Comparison of ENCODE assay signal across 10 mouse cellular contexts in genomic region chr6:136875670-136876069, GRCm38 (mm10). TPM values are rescaled to one million over a fixed set of nuclear protein-coding genes. Genes with fewer than 3 reads are reported as not detected.
A peak's percentile ranks its signal among the peaks of the same experiment; 100 is the strongest.
DNase-seq lines count a peak whose midpoint lies in the region; ATAC-seq and TF ChIP-seq lines count a peak whose summit lies in the region.
"Had no signal": no experiment of that assay in that cellular context is flagged by ENCODE, and none has a peak within 500 bp of the region (broad histone marks: within the 10 kb centered on the region; RNA-seq: fewer than 3 reads in every experiment).

TSS of gene Mgp (minus strand) at chr6:136875823.

- no peak for DNase-seq in liver, adult 2 months (ENCODE audit: extremely low read depth, low read depth, low spot score)
- DNase-seq in liver, embryonic 11.5 days (ENCODE audit: low spot score): no peak
- peak; percentile 55 for DNase-seq in embryonic facial prominence, embryonic 10.5 days (ENCODE audit: low spot score)
- DNase-seq in layer of hippocampus, postnatal 25 days (ENCODE audit: extremely low spot score in 1 of 2, low spot score in 1 of 2): no peak
- DNase-seq in yolk sac, embryonic 10.5 days (ENCODE audit: low spot score): no peak
- no peak for DNase-seq in spleen, postnatal 4 days (ENCODE audit: low spot score in 2 of 2)

- H3K9me3 ChIP-seq in liver, embryonic 11.5 days (ENCODE audit: control insufficient read depth, low read length): no peaks in the 10 kb centered on the region
- H3K9me3 ChIP-seq in embryonic facial prominence, embryonic 10.5 days: no peaks in the 10 kb centered on the region
- H3K9me3 ChIP-seq in heart, embryonic 11.5 days (replicated peaks; ENCODE audit: control insufficient read depth, low read length): no peaks in the 10 kb centered on the region

- no peak within 1 kb of the TSS for H3K4me2 ChIP-seq in liver, embryonic 11.5 days
- H3K4me2 ChIP-seq in heart, embryonic 11.5 days: peak within 1 kb of the TSS; percentile 50

- TF ChIP-seq POLR2A in liver, adult 2 months (IDR thresholded peaks at IDR 0.05; ENCODE audit: extremely low read depth, insufficient read depth, low read length): no peak

- H3K4me3 ChIP-seq in liver, adult 2 months (ENCODE audit: insufficient read depth, low read depth, low read length): 0 out of 2 replicates have a peak within 1 kb of the TSS, but pooled peaks have one; percentile 12
- H3K4me3 ChIP-seq in liver, embryonic 11.5 days (ENCODE audit: low read depth, low read length): no peak within 1 kb of the TSS
- 0 out of 2 replicates have a peak within 1 kb of the TSS, but pooled peaks have one; percentile 30 for H3K4me3 ChIP-seq in embryonic facial prominence, embryonic 10.5 days
- peak within 1 kb of the TSS; percentile 28 for H3K4me3 ChIP-seq in heart, embryonic 11.5 days (ENCODE audit: low read depth, low read length)

- H3K27me3 ChIP-seq in liver, adult 2 months (ENCODE audit: control insufficient read depth, insufficient read depth, low read length): no peaks in the 10 kb centered on the region
- H3K27me3 ChIP-seq in liver, embryonic 11.5 days (replicated peaks; ENCODE audit: control insufficient read depth, insufficient read depth, low read length): no peaks in the 10 kb centered on the region
- no peaks in the 10 kb centered on the region for H3K27me3 ChIP-seq in embryonic facial prominence, embryonic 10.5 days (replicated peaks; ENCODE audit: low read depth, poor library complexity, severe bottlenecking)
- H3K27me3 ChIP-seq in heart, embryonic 11.5 days (ENCODE audit: control insufficient read depth, insufficient read depth, low read length): no peaks in the 10 kb centered on the region
- H3K27me3 ChIP-seq: Patski had no signal

- no peaks in the 10 kb centered on the region for H3K36me3 ChIP-seq in liver, adult 2 months (ENCODE audit: control insufficient read depth, insufficient read depth, low read length)
- H3K36me3 ChIP-seq in liver, embryonic 11.5 days (ENCODE audit: control insufficient read depth, insufficient read depth, low read length): no peaks in the 10 kb centered on the region
- no peaks in the 10 kb centered on the region for H3K36me3 ChIP-seq in embryonic facial prominence, embryonic 10.5 days (replicated peaks)
- H3K36me3 ChIP-seq in heart, embryonic 11.5 days (ENCODE audit: control insufficient read depth, insufficient read depth, low read length): no peaks in the 10 kb centered on the region

- WGBS in liver, adult 2 months: 51% methylated on average over 9 of the region's 9 CpGs
- WGBS in liver, embryonic 11.5 days: 57% methylated on average over 9 of the region's 9 CpGs
- 35% methylated on average over 9 of the region's 9 CpGs for WGBS in embryonic facial prominence, embryonic 10.5 days
- WGBS in heart, embryonic 11.5 days (ENCODE audit: insufficient replicate concordance): 24% methylated on average over 9 of the region's 9 CpGs

- no peak for TF ChIP-seq CTCF in liver, adult 2 months (IDR thresholded peaks at IDR 0.05; ENCODE audit: low read depth, low read length)

- H3K4me1 ChIP-seq in liver, adult 2 months (ENCODE audit: control insufficient read depth, insufficient read depth, low read length): no peaks in the 10 kb centered on the region
- no peaks in the 10 kb centered on the region for H3K4me1 ChIP-seq in liver, embryonic 11.5 days (replicated peaks; ENCODE audit: control insufficient read depth, insufficient read depth, low read length)
- peaks cover 7% of the 10 kb centered on the region for H3K4me1 ChIP-seq in embryonic facial prominence, embryonic 10.5 days
- peaks cover 9% of the 10 kb centered on the region for H3K4me1 ChIP-seq in heart, embryonic 11.5 days (ENCODE audit: control insufficient read depth, insufficient read depth, low read length)

- H3K27ac ChIP-seq in liver, adult 2 months (replicated peaks; ENCODE audit: insufficient read depth, low read depth, low read length): no peak within 1 kb of the TSS
- H3K27ac ChIP-seq in liver, embryonic 11.5 days (ENCODE audit: low read depth, low read length): no peak within 1 kb of the TSS
- H3K27ac ChIP-seq in embryonic facial prominence, embryonic 10.5 days (replicated peaks): peak within 1 kb of the TSS; percentile 51
- H3K27ac ChIP-seq in heart, embryonic 11.5 days (ENCODE audit: low read depth, low read length): no peak within 1 kb of the TSS
- H3K27ac ChIP-seq: liver, embryonic 14.5 days had no signal

- H3K9ac ChIP-seq in liver, adult 2 months (ENCODE audit: low read depth, low read length): no peak within 1 kb of the TSS
- H3K9ac ChIP-seq in liver, embryonic 11.5 days (ENCODE audit: low read depth, low read length): no peak within 1 kb of the TSS
- H3K9ac ChIP-seq in heart, embryonic 11.5 days (ENCODE audit: low read depth, low read length): peak within 1 kb of the TSS; percentile 64
- H3K9ac ChIP-seq: liver, embryonic 14.5 days had no signal

- H3K79me2 ChIP-seq in liver, adult 2 months (ENCODE audit: control insufficient read depth, insufficient read depth, low read length): no peaks in the 10 kb centered on the region

- ATAC-seq in liver, embryonic 11.5 days (replicated peaks; ENCODE audit: low FRiP score): no peak
- ATAC-seq in heart, embryonic 11.5 days (replicated peaks; ENCODE audit: insufficient number of reproducible peaks, low FRiP score, low TSS enrichment): 0 out of 2 replicates have a peak, but pooled peaks have one; percentile 35
- ATAC-seq in megakaryocyte-erythroid progenitor cell, adult 5-6 weeks (replicated peaks; ENCODE audit: low FRiP score, low TSS enrichment, poor library complexity, severe bottlenecking): 0 out of 2 replicates have a peak, but pooled peaks have one; percentile 18
- ATAC-seq: Patski had no signal

RNA-seq across cellular contexts. Expression of gene Mgp, which starts in this region (rescaled TPM):
- 10.0 and 10.9 TPM in 2 replicates for total RNA-seq in liver, adult 2 months (2014; rRNA removed)
- polyA plus RNA-seq in liver, adult 2 months (2012; rRNA removed): 7.3 and 11.9 TPM in 2 replicates
- 7.7 and 8.2 TPM in 2 replicates for polyA plus RNA-seq in liver, embryonic 11.5 days (2014; fragmentation: Nextera tagmentation; extraction: Ambion mirVana)
- polyA plus RNA-seq in embryonic facial prominence, embryonic 10.5 days (2016; fragmentation: Nextera tagmentation; extraction: Ambion mirVana): 3.5 and 4.2 TPM in 2 replicates
- 73.6 and 75.1 TPM in 2 replicates for polyA plus RNA-seq in heart, embryonic 11.5 days (2014; fragmentation: Nextera tagmentation; extraction: Ambion mirVana)
- total RNA-seq in layer of hippocampus, postnatal 25 days (2021): 10 to 100 TPM; 18.6 to 25.4 TPM
- total RNA-seq in megakaryocyte-erythroid progenitor cell, adult 5-6 weeks (2014; fragmentation: Nextera tagmentation): not detected in 2 replicates
- total RNA-seq in megakaryocyte-erythroid progenitor cell, adult 5-6 weeks (2017): not detected in 2 replicates

Comparison
In these comparisons a context has a peak if more than half of its experiments do, and no peak if none do; other contexts are left out.
1. RNA of gene Mgp (total RNA-seq): 18.6 to 25.4 TPM in layer of hippocampus, postnatal 25 days and 10.0 to 10.9 TPM in liver, adult 2 months; not detected in megakaryocyte-erythroid progenitor cell, adult 5-6 weeks; every median in the first group is over 10 times any median in the second.
2. Peak in ATAC-seq in megakaryocyte-erythroid progenitor cell, adult 5-6 weeks; RNA of the gene not detected or under 1 TPM.